Comparison of ENCODE assay signal across 24 mouse cellular contexts in the genomic region with DNA sequence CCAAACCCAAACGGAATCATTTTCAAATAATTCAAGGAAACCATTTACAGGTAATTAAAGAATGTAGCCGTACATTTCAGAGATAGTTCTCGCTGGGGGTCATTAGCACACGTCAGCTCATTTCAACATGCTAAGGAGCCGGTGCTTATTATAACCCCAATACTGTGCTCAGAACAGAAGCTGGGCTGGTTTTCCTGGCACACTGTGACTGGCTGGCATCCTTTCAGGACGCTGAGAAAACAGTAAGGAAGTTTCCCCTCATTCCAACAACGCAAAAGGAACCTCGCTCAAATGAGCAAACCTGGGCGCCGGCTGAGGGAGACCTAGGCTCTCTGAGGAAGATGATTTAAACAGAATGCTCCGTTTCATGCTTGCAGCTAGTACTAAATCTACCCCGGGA. TPM values are rescaled to one million over a fixed set of nuclear protein-coding genes. Genes with fewer than 3 reads are reported as not detected.
A peak's percentile ranks its signal among the peaks of the same experiment; 100 is the strongest.
DNase-seq lines count a peak whose midpoint lies in the region; ATAC-seq and TF ChIP-seq lines count a peak whose summit lies in the region.
"Had no signal": no experiment of that assay in that cellular context is flagged by ENCODE, and none has a peak within 500 bp of the region (broad histone marks: within the 10 kb centered on the region; RNA-seq: fewer than 3 reads in every experiment).

No protein-coding gene starts in this region.

- peak overlapping the region; percentile 12; the same call in 1 of the 2 replicates for H3K4me2 ChIP-seq in forebrain, embryonic 13.5 days
- H3K4me2 ChIP-seq in forebrain, embryonic 16.5 days (ENCODE audit: low read length): no peak overlapping the region
- 0 out of 2 replicates have a peak overlapping the region, but pooled peaks have one; percentile 5 for H3K4me2 ChIP-seq in hindbrain, embryonic 15.5 days
- no peak overlapping the region for H3K4me2 ChIP-seq in hindbrain, embryonic 14.5 days (replicated peaks)
- H3K4me2 ChIP-seq in midbrain, embryonic 14.5 days (ENCODE audit: low read length): no peak overlapping the region
- H3K4me2 ChIP-seq: embryonic facial prominence, embryonic 15.5 days; intestine, embryonic 15.5 days; limb, embryonic 12.5 days; liver, embryonic 13.5 days; lung, embryonic 15.5 days; midbrain, embryonic 15.5 days had no signal

- no peaks in the 10 kb centered on the region for H3K9me3 ChIP-seq in forebrain, embryonic 13.5 days (replicated peaks)
- H3K9me3 ChIP-seq in forebrain, embryonic 16.5 days (ENCODE audit: control insufficient read depth, low read length): no peaks in the 10 kb centered on the region
- H3K9me3 ChIP-seq in hindbrain, embryonic 15.5 days: no peaks in the 10 kb centered on the region
- no peaks in the 10 kb centered on the region for H3K9me3 ChIP-seq in hindbrain, embryonic 14.5 days (ENCODE audit: control insufficient read depth, low read length)
- H3K9me3 ChIP-seq in midbrain, embryonic 14.5 days (ENCODE audit: control insufficient read depth, low read length): no peaks in the 10 kb centered on the region
- H3K9me3 ChIP-seq in midbrain, embryonic 10.5 days (replicated peaks): no peaks in the 10 kb centered on the region
- H3K9me3 ChIP-seq: embryonic facial prominence, embryonic 15.5 days; intestine, embryonic 15.5 days; limb, embryonic 12.5 days; liver, embryonic 13.5 days; lung, embryonic 15.5 days; midbrain, embryonic 15.5 days had no signal

- no peak overlapping the region for H3K9ac ChIP-seq in forebrain, embryonic 13.5 days
- no peak overlapping the region for H3K9ac ChIP-seq in forebrain, embryonic 16.5 days (replicated peaks; ENCODE audit: low read depth, low read length)
- H3K9ac ChIP-seq in hindbrain, embryonic 15.5 days: no peak overlapping the region
- no peak overlapping the region for H3K9ac ChIP-seq in hindbrain, embryonic 14.5 days
- no peak overlapping the region for H3K9ac ChIP-seq in midbrain, embryonic 14.5 days (replicated peaks; ENCODE audit: low read length)
- H3K9ac ChIP-seq: embryonic facial prominence, embryonic 15.5 days; intestine, embryonic 15.5 days; limb, embryonic 12.5 days; liver, embryonic 13.5 days; lung, embryonic 15.5 days; midbrain, embryonic 15.5 days had no signal

- H3K27me3 ChIP-seq in forebrain, embryonic 13.5 days: peaks cover 3% of the 10 kb centered on the region; the same call in 1 of the 2 replicates
- no peaks in the 10 kb centered on the region for H3K27me3 ChIP-seq in forebrain, embryonic 16.5 days (replicated peaks; ENCODE audit: control insufficient read depth, insufficient read depth, low read length)
- peaks cover 19% of the 10 kb centered on the region for H3K27me3 ChIP-seq in hindbrain, embryonic 15.5 days
- H3K27me3 ChIP-seq in hindbrain, embryonic 14.5 days (ENCODE audit: control insufficient read depth, insufficient read depth, low read length): peaks cover 35% of the 10 kb centered on the region
- peaks cover 29% of the 10 kb centered on the region for H3K27me3 ChIP-seq in midbrain, embryonic 14.5 days (ENCODE audit: control insufficient read depth, insufficient read depth, low read length)
- H3K27me3 ChIP-seq in midbrain, embryonic 10.5 days (ENCODE audit: low read depth, poor library complexity, severe bottlenecking): peaks cover 84% of the 10 kb centered on the region
- H3K27me3 ChIP-seq: embryonic facial prominence, embryonic 15.5 days; intestine, embryonic 15.5 days; limb, embryonic 12.5 days; liver, embryonic 13.5 days; lung, embryonic 15.5 days had no signal

- no peak overlapping the region for H3K27ac ChIP-seq in forebrain, embryonic 13.5 days
- H3K27ac ChIP-seq in forebrain, embryonic 16.5 days (ENCODE audit: low read length): no peak overlapping the region
- H3K27ac ChIP-seq in hindbrain, embryonic 15.5 days (replicated peaks): no peak overlapping the region
- no peak overlapping the region for H3K27ac ChIP-seq in hindbrain, embryonic 14.5 days
- H3K27ac ChIP-seq in midbrain, embryonic 14.5 days (replicated peaks; ENCODE audit: low read depth, low read length): no peak overlapping the region
- no peak overlapping the region for H3K27ac ChIP-seq in midbrain, embryonic 10.5 days (replicated peaks)
- H3K27ac ChIP-seq: embryonic facial prominence, embryonic 15.5 days; heart, adult 2 months; intestine, embryonic 15.5 days; limb, embryonic 12.5 days; liver, embryonic 13.5 days; lung, embryonic 15.5 days; macrophage; midbrain, embryonic 15.5 days had no signal

- TF ChIP-seq CTCF in brain, embryonic 14.5 days (IDR thresholded peaks at IDR 0.05; ENCODE audit: borderline replicate concordance, extremely low read depth, insufficient read depth, insufficient read length): no peak

- DNase-seq in hindbrain, embryonic 14.5 days (ENCODE audit: low spot score): no peak
- DNase-seq in midbrain, embryonic 14.5 days: peak; percentile 39
- DNase-seq in midbrain, embryonic 10.5 days (ENCODE audit: low spot score): no peak
- DNase-seq in brain, embryonic 14.5 days (ENCODE audit: low read depth): peak; percentile 87
- no peak for DNase-seq in gastrocnemius, postnatal 10 days
- DNase-seq: heart, postnatal 36 days; kidney, postnatal 4 days; liver, embryonic 13.5 days; thymus, adult 18-20 months had no signal

- TF ChIP-seq POLR2A in brain, embryonic 14.5 days (IDR thresholded peaks at IDR 0.05; ENCODE audit: borderline replicate concordance, extremely low read depth, insufficient read depth, insufficient read length, poor library complexity, severe bottlenecking): no peak

- H3K4me1 ChIP-seq in forebrain, embryonic 13.5 days: peaks cover 39% of the 10 kb centered on the region
- peaks cover 23% of the 10 kb centered on the region for H3K4me1 ChIP-seq in forebrain, embryonic 16.5 days (replicated peaks; ENCODE audit: control insufficient read depth, insufficient read depth, low read length)
- H3K4me1 ChIP-seq in hindbrain, embryonic 15.5 days (replicated peaks): peaks cover 13% of the 10 kb centered on the region
- H3K4me1 ChIP-seq in hindbrain, embryonic 14.5 days (replicated peaks; ENCODE audit: control insufficient read depth, insufficient read depth, low read length): peaks cover 15% of the 10 kb centered on the region
- peaks cover 8% of the 10 kb centered on the region for H3K4me1 ChIP-seq in midbrain, embryonic 14.5 days (ENCODE audit: control insufficient read depth, insufficient read depth, low read length)
- H3K4me1 ChIP-seq in midbrain, embryonic 10.5 days: peaks cover 50% of the 10 kb centered on the region
- H3K4me1 ChIP-seq: embryonic facial prominence, embryonic 15.5 days; intestine, embryonic 15.5 days; liver, embryonic 13.5 days; lung, embryonic 15.5 days had no signal

- ATAC-seq in forebrain, embryonic 13.5 days: no peak
- no peak for ATAC-seq in forebrain, embryonic 16.5 days
- ATAC-seq in hindbrain, embryonic 15.5 days (ENCODE audit: low FRiP score, low read depth): no peak
- no peak for ATAC-seq in hindbrain, embryonic 14.5 days (ENCODE audit: low FRiP score)
- ATAC-seq in midbrain, embryonic 14.5 days (ENCODE audit: low FRiP score, low TSS enrichment): no peak
- ATAC-seq: intestine, embryonic 15.5 days; midbrain, embryonic 15.5 days had no signal

- no peaks in the 10 kb centered on the region for H3K36me3 ChIP-seq in forebrain, embryonic 13.5 days (ENCODE audit: poor library complexity, severe bottlenecking)
- no peaks in the 10 kb centered on the region for H3K36me3 ChIP-seq in forebrain, embryonic 16.5 days (ENCODE audit: control insufficient read depth, insufficient read depth)
- H3K36me3 ChIP-seq in hindbrain, embryonic 15.5 days: no peaks in the 10 kb centered on the region
- H3K36me3 ChIP-seq in hindbrain, embryonic 14.5 days (replicated peaks; ENCODE audit: control insufficient read depth, insufficient read depth): no peaks in the 10 kb centered on the region
- H3K36me3 ChIP-seq in midbrain, embryonic 14.5 days (ENCODE audit: control insufficient read depth, insufficient read depth, low read length): no peaks in the 10 kb centered on the region
- H3K36me3 ChIP-seq in midbrain, embryonic 10.5 days: no peaks in the 10 kb centered on the region
- H3K36me3 ChIP-seq: embryonic facial prominence, embryonic 15.5 days; intestine, embryonic 15.5 days; limb, embryonic 12.5 days; liver, embryonic 13.5 days; lung, embryonic 15.5 days; midbrain, embryonic 15.5 days had no signal

- WGBS in forebrain, embryonic 13.5 days: 35% methylated on average over 12 of the region's 12 CpGs
- 18% methylated on average over 12 of the region's 12 CpGs for WGBS in forebrain, embryonic 16.5 days
- WGBS in hindbrain, embryonic 15.5 days: 40% methylated on average over 12 of the region's 12 CpGs
- WGBS in hindbrain, embryonic 14.5 days: 51% methylated on average over 12 of the region's 12 CpGs
- WGBS in midbrain, embryonic 14.5 days: 56% methylated on average over 12 of the region's 12 CpGs
- WGBS in midbrain, embryonic 10.5 days: 65% methylated on average over 12 of the region's 12 CpGs

- no peak overlapping the region for H3K4me3 ChIP-seq in forebrain, embryonic 13.5 days
- H3K4me3 ChIP-seq in forebrain, embryonic 16.5 days (replicated peaks; ENCODE audit: low read length): no peak overlapping the region
- no peak overlapping the region for H3K4me3 ChIP-seq in hindbrain, embryonic 15.5 days
- no peak overlapping the region for H3K4me3 ChIP-seq in hindbrain, embryonic 14.5 days (replicated peaks; ENCODE audit: low read length)
- H3K4me3 ChIP-seq in midbrain, embryonic 14.5 days (replicated peaks; ENCODE audit: low read depth, low read length): no peak overlapping the region
- no peak overlapping the region for H3K4me3 ChIP-seq in midbrain, embryonic 10.5 days
- H3K4me3 ChIP-seq: embryonic facial prominence, embryonic 15.5 days; heart, adult 2 months; intestine, embryonic 15.5 days; limb, embryonic 12.5 days; liver, embryonic 13.5 days; lung, embryonic 15.5 days; midbrain, embryonic 15.5 days had no signal

RNA-seq across cellular contexts. Expression of a gene that starts 43.2 kb away (rescaled TPM):
- not detected in 2 replicates for polyA plus RNA-seq in forebrain, embryonic 13.5 days (2015; fragmentation: Nextera tagmentation; extraction: Ambion mirVana)
- not detected in 2 replicates for polyA plus RNA-seq in forebrain, embryonic 16.5 days (2015; fragmentation: Nextera tagmentation; extraction: Ambion mirVana)
- polyA plus RNA-seq in hindbrain, embryonic 15.5 days (2015; fragmentation: Nextera tagmentation; extraction: Ambion mirVana): 0.05 and 0.16 TPM in 2 replicates
- polyA plus RNA-seq in hindbrain, embryonic 14.5 days (2014; fragmentation: Nextera tagmentation; extraction: Ambion mirVana): 0.22 and 0.28 TPM in 2 replicates
- 0.12 TPM in 1 of 2 replicates, not detected in the other for polyA plus RNA-seq in midbrain, embryonic 14.5 days (2014; fragmentation: Nextera tagmentation; extraction: Ambion mirVana)
- 0.15 and 0.27 TPM in 2 replicates for polyA plus RNA-seq in midbrain, embryonic 10.5 days (2016; fragmentation: Nextera tagmentation; extraction: Ambion mirVana)
- 0.04 TPM in 1 of 2 replicates, not detected in the other for polyA plus RNA-seq in brain, embryonic 14.5 days (2012; rRNA removed)
- total RNA-seq in gastrocnemius, postnatal 10 days (2021): not detected
- total RNA-seq: gastrocnemius, adult 8-10 months; heart, postnatal 36 days; layer of hippocampus, postnatal 25 days had no signal
- polyA plus RNA-seq: heart, adult 2 months; kidney, embryonic 14.5 days; liver, embryonic 13.5 days; lung, embryonic 15.5 days; macrophage; midbrain, embryonic 15.5 days; neural tube, embryonic 11.5 days; small intestine, adult 2 months had no signal

Comparison
In these comparisons a context has a peak if more than half of its experiments do, and no peak if none do; other contexts are left out.
1. H3K4me2 ChIP-seq: peak in forebrain, embryonic 13.5 days (single experiment) and hindbrain, embryonic 15.5 days (single experiment); none in forebrain, embryonic 16.5 days (single experiment), hindbrain, embryonic 14.5 days (single experiment) and midbrain, embryonic 14.5 days (single experiment).
2. DNase-seq: peak in midbrain, embryonic 14.5 days (single experiment) and brain, embryonic 14.5 days (single experiment); none in hindbrain, embryonic 14.5 days (single experiment), midbrain, embryonic 10.5 days (single experiment) and gastrocnemius, postnatal 10 days (single experiment).